Mouse (Mus musculus): ENCODE results near the gene L3mbtl1. TPM values are rescaled to one million over a fixed set of nuclear protein-coding genes. Genes with fewer than 3 reads are reported as not detected.
A peak's percentile ranks its signal among the peaks of the same experiment; 100 is the strongest.
"Not testable (repeated sequence)": the region's sequence is repeated elsewhere in the genome, so short reads cannot be mapped to it uniquely, and the experiment has no call there.

The L3mbtl1 gene
- 0.37 and 0.54 TPM in 2 replicates for polyA plus RNA-seq (2012; rRNA removed)

DNA sequence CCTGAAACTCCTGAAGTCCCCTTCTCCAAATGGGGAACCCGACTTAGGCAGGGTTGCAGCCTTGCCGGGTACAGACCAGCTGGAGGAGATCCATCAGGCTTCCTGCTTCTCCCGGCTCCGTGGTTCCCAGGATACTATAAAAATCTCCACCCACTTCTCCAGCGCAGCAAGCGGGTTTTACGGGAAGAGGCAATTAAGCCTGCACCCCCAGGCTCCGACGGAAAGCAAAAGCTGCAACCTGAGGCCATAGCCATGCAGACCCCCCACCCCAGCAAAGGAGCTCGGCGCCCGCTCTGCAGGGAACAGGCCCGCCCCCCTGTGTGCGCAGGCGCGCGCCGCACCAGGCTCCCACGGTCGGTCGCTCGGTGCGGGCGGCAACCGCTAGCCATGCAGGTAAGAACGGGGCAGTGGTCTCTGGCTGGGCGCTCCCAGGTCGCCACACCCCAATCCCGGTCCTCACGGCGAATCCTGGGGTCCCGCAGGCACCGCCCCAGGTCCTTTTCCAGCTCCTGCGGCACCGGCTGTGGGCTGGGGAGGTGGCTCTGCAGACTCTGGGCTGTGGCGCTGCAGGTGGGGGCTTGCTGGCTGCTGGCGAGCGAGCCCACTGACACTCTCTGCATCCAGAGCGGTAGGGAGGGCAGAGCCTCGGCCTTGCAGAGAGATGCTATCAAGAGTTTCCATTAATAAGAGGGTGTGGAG is at the start of gene L3mbtl1:
Gene L3mbtl1, plus strand, starts transcription at position 325 of the 699 bp plus-strand sequence.
- no peak for DNase-seq (ENCODE audit: low spot score)

GRCm38 (mm10) chr2:162899256-162899655 is 44.0 kb upstream of the L3mbtl1 start:
- not testable (repeated sequence) for DNase-seq (ENCODE audit: low spot score)

DNA sequence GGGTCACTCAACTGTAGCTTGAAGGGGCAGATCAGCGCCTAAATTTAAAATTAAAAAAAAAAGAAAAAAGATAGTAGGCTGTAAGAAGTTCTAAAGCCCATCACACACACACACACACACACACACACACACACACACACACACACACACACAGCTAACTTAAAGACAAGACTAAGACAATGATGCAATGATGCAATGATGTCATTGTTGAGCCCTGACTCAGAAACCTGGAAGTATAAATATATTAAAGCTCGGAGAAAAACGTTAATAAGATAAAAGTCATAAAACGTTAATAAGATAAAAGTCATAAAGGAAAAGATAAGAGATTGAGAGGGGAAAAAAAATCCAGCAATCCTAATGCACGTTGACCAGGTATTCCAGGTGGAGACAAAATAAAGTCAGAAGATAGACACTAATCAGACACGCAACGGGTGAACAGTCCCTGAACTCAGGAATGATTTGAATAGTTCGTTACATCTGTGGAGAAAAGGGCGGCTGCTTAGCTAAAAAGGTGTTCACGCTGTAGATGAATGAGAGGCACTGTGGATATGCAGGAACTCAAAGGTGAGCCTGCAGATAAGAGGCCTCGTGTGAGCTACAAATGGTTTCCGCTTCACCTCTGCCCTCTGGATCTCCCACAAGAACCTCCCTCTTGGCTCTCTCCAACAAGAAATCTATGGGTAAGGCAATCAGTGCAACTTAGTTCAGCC is 43.2 kb upstream of the L3mbtl1 start:
- DNase-seq (ENCODE audit: low spot score), result no peak

- DNase-seq (ENCODE audit: low spot score), result no peak
These were observed 42.7 kb upstream of the L3mbtl1 start for GRCm38 (mm10) chr2:162900590-162900916.

- no peak for DNase-seq (ENCODE audit: low spot score)
These were observed 37.4 kb upstream of the L3mbtl1 start for GRCm38 (mm10) chr2:162905902-162906301.

DNA sequence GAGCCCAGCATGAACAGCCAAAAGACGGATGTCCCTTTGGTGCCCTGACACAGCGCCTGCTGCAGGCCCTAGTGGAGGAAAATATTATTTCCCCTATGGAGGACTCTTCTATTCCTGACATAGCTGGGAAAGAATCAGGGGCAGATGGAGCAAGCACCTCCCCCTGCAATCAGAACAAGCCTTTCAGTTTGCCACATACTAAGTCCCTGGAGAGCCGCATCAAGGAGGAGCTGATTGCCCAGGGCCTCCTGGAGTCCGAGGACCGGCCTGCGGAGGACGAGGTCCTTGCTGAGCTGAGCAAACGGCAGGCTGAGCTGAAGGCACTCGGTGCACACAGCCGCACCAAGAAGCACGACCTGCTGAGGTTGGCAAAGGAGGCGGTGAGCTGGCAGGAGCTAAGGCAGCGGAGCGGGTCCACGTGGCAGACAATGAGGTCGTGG is 35.2 kb upstream of the L3mbtl1 start:
- DNase-seq (ENCODE audit: low spot score), result no peak

DNA sequence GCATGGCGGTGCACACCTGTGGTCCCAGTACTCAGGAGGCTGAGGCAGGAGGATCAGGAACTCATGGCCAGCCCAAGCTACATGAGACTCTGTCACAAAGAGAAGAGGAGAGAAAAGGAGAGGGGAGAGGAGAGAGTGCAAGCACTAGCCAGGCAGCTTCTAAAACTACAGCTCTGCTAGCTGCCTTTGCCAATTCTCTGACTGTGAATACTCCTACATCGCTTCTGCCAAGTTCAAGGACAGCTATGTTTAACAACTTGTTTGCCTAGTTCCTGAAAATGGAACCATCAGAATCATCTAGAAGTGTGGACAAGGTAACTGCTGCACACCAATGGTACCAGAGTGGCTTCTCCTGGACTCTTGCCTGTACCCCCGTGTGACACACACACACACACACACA is 29.2 kb upstream of the L3mbtl1 start:
- DNase-seq (ENCODE audit: low spot score), result no peak

DNA sequence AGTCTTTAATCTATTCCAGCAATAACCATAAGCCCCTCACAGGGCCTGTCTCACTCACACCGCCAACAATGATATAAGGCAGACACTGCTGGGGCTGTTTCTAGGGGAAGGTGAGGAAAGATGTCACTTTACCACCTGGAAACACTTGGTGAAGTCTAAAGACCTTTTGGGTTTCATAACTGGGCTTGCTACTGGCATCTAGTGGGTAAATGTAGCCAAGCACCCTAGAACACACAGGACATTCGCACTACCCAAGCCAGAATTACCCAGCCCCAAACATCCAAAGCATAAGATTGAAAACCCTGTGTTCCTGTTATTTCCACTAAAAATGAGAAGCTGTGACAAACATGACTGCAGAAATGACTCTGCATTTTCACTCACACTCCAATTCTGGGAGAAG is 28.8 kb upstream of the L3mbtl1 start:
- DNase-seq (ENCODE audit: low spot score), result no peak

DNA sequence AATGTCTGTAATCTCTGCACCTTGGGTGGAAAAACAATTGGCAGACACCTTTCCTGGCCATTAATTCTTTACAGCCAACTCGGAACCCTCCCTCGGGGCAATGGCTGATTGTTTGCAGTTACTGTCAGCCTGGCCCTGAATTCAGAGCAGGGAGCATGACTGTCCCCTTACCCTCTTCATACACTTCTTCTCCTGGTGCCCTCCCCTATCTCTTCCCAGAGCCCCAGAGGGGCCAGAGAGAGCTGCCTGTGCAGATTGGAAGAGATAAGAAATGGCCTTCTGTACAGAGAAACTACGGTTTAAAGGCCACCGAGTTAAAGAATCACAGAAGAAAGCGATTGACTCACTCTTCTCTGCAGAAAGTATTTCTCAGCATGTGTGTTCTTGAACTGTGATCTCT is 23.3 kb upstream of the L3mbtl1 start:
- no peak for DNase-seq (ENCODE audit: low spot score)

DNA sequence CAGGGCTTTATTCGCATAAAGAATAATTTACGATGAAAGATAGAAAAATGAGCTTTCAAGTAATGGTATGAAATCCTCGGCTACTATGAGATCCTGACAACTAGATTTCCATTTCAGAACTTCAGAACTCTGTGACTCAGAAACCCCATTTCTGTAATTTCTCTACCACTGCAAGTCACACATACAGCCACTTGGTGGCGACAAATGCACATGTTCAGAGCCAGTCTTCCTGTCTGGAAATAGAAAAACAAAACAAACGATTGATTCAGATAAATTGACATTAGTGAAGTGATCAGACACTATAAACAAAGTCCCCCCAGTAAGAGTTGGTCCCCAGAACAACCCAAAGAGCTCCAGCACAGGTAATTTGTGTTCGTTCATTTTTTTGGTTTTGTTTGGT is 21.1 kb upstream of the L3mbtl1 start:
- DNase-seq (ENCODE audit: low spot score), result no peak

DNA sequence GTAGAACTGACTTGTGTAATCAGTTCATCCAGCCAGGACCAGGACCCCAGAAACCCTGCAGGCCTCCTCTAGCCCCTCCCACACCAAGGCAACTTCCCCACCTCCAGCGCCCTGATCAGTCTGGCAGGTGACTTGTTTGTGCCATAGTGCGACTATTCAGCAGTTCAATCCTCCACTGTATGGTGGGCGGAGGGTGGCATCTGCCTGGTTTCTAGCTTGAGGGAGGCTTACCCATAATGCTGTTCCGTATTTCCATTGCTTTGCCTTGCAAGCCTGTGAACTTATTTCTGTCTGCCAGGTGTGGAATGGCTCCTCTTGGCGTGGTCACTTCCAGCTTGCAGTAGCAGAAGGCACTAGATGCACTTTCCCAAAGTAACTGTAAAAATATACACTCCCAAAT is 20.4 kb upstream of the L3mbtl1 start:
- no peak for DNase-seq (ENCODE audit: low spot score)

- no peak for DNase-seq (ENCODE audit: low spot score)
These were observed 19.1 kb upstream of the L3mbtl1 start for GRCm38 (mm10) chr2:162924126-162924525.

DNA sequence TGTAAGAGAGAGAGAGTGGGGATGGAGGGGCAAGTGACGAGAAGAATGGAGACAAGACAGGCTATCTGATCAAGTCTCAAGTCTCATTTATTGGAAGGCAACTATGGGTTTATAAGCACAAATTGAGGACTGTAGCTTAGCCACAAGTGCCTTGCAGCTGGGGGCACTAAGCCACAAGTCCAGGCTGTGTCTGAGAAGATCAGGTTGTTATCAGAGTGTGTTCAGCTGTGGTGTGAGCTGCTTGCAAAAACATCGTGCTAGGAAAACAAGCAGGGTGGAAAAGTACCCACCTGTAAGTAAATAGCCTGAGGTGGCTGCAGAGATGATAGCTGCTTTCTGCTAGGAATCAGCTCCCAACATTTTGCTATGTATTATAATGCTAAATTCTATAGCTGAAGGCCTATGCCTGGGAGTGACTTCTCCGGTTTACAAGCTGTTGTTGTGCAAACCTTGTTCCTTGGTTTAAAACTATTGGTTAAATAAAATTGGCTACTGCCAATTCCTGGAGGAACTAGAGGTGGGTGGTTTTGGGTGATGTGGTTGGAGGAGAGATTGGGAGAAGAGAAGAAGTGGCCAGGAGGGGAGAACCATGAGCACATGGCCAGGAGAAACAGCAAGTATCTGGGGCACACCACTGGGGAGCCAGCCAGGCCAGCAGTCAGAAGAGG is 15.2 kb upstream of the L3mbtl1 start:
- no peak for DNase-seq (ENCODE audit: low spot score)

- DNase-seq (ENCODE audit: low spot score), result no peak
These were observed 13.6 kb upstream of the L3mbtl1 start for GRCm38 (mm10) chr2:162929704-162930103.

DNA sequence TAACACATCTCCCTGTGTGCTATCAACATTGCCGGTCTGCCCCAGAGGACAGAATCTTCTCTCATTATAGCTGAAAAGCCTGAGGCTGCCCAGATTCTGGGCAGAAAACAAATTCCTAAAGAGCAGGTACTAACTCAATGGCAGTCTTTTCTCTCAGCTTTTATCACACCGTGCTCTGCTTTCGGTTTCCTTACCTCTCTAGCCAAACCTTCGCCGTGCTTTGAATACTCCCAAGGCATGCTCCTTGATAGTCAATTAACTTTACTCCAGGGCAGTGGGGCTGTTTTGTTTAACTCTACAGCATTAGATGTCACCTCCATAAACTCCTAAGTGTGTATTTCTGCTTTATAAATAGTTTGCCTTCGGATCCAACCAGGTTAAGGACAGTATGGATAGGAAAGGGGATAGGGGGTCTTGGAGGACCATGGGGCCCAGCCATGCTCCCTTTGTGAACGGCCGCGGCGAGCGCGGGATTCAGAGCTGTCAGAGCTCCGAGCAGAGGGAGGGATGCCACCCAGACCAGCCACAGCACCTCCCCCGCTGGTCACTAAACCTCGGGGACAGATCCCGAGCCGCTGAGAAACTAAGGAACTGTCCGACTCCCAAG is 12.7 kb upstream of the L3mbtl1 start:
- no peak for DNase-seq (ENCODE audit: low spot score)

DNA sequence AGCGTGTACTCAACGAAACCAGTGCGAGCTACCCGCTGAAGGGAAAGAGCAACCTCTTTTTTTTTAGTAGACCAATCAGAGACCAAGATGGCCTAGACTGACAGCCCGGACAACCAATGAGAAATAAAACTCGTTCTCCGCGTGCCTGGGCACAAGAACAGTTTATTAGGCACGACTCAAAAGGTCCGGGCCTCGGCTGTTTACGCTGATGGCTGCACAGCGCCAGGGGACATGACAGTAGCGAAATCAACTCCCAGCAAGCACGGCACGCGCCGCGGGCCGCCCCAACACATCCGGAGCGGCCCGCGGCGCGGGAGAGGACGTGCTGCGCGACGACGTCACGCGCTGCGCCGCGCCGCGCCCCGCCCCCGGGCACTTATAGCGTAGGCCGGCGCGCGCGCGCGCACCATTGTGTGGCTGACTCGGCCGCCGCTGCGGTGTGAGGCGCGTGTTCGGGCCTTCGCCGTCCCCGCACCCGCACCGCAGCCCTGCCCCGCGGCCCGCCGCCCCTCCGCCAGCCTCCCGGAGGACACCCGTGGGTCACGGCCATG is 12.1 kb upstream of the L3mbtl1 start, which contains the start of gene Srsf6:
Gene Srsf6, plus strand, starts transcription at position 406 of the 551 bp plus-strand sequence.
- peak; percentile 82 for DNase-seq (ENCODE audit: low spot score)

GRCm38 (mm10) chr2:162931674-162932650 is 11.3 kb upstream of the L3mbtl1 start:
- DNase-seq (ENCODE audit: low spot score), result peak; percentile 68

DNA sequence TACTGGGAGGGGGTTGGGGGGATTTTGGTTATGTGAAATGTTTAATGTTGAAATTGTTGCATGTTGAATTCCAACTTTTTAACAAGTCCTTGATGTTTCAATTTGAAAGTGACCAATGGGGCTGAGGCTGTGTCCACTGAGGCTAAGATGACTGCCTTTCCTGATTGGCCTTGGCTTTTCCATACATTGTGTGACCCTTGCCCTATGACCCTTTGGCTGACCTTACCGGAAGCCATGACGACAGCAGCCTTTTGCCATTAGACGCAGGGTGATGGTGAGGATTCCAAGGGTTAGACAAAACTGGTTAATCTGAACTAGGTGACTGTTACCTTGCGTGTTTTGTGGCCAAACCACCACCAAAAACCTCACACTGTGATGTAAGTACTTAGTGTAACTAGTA is 10.6 kb upstream of the L3mbtl1 start:
- DNase-seq (ENCODE audit: low spot score), result no peak

DNA sequence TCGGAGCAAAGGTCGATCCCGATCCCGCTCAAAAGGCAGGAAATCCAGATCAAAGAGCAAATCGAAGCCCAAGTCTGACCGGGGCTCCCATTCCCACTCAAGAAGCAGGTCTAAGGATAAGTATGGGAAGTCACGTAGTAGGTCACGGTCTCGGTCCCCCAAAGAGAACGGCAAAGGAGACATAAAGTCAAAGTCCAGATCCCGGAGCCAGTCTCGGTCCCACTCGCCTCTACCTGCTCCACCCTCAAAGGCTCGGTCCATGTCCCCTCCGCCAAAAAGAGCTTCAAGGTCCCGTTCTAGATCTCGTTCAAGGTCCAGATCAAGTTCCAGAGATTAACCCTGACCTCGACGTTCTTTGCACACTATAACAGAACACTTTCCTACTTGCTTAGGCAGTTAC is 8.9 kb upstream of the L3mbtl1 start:
- DNase-seq (ENCODE audit: low spot score), result no peak

DNA sequence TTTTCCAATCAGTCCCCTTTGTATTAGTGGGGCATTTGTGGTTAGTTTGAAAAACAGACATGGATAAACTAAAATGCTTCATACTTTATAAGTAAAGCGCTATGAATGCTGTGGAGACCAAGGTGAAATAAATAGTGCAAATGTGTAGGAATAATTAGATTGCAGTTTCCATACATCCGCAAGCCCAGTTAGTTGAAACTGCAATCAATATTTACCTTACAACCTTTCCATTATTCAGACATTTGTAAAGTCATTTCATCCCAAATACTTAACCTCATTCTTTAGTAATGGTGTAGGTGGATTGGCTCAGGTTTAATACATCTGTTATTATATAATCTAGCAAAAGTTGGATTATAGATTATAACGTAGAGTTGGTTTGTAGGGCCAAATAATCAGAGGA is 7.6 kb upstream of the L3mbtl1 start:
- DNase-seq (ENCODE audit: low spot score), result no peak

DNA sequence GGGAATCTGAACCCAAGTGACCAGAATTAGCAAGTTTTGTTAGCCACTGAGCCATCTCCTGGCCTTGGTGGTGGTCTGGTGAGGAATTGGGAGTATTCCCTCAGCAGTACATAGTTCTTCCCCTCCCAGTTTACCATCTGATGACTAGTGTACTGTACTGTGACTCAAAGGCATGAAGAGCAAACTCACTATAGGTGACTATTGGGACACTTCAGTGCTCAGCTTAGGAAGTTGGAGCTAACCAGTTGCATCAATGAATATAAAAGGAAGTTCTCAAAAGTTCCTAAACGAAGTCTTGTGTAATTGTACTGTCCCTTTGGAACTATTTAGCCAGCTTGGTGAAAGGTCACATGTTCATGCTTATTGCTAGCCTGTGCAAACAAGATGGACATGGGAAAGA is 3.7 kb upstream of the L3mbtl1 start:
- no peak for DNase-seq (ENCODE audit: low spot score)

Data from urinary bladder, adult 2 months (tissue).